Mouse (Mus musculus) brain, embryonic 14.5 days (tissue): ENCODE data around the gene Fggy. TPM values are rescaled to one million over a fixed set of nuclear protein-coding genes. Genes with fewer than 3 reads are reported as not detected.

ENCODE experiments used
- DNase-seq: peaks from one replicate; pipeline ENCODE4 v3.0.0-alpha.2; 2011; ENCODE audit warnings: low read depth
- CTCF ChIP-seq: fragments of 200-500 bp; IDR thresholded peaks from 2 replicates; pipeline ENCODE4 v1.5.1; 2012; ENCODE audit warnings: inconsistent platforms, mild to moderate bottlenecking, moderate library complexity, borderline replicate concordance; ENCODE audit not compliant: insufficient read depth, insufficient read length; ENCODE audit errors: extremely low read depth
- POLR2A ChIP-seq: fragments of 200-500 bp; IDR thresholded peaks from 2 replicates; pipeline ENCODE4 v1.6.1; 2012; ENCODE audit warnings: mild to moderate bottlenecking, inconsistent platforms, borderline replicate concordance; ENCODE audit not compliant: poor library complexity, insufficient read depth, insufficient read length, severe bottlenecking; ENCODE audit errors: extremely low read depth
- polyA plus RNA-seq: library from polyadenylated mRNA; depleted of rRNA; stranded (reverse); fragments of >200 nt; gene quantifications from 2 replicates; pipeline ENCODE4 v1.2.3, GENCODE M21; 2012

Gene Fggy
- polyA plus RNA-seq, 1 experiment = 5.0 TPM

- TF ChIP-seq POLR2A (no peak), CTCF (no peak)
- DNase-seq = no peak
These were observed 318.6 kb downstream of the Fggy start for GRCm38 (mm10) chr4:95875896-95876295.

DNA sequence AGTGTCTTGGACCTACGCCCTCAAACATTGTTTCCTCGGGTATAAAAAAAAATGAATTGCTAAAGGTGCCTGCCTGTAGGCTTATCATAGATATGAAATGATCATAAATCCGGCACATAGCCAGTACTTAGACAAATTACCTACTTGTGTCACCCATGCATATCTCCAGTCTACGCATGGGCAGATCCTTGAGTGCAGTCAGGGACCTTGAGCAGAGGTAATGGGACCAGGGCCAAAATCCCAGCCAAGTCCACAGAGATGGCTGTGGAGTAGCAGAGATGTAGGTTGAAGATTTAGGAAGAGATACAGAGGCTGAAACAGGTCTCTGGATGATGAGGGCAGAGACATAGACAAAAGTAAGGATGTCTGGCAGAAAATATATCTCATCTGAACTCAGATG is 320.1 kb downstream of the Fggy start:
- DNase-seq = no peak
- no peak for TF ChIP-seq POLR2A
- TF ChIP-seq CTCF = no peak

GRCm38 (mm10) chr4:95881751-95882350 is 324.5 kb downstream of the Fggy start:
- peak; percentile 60 for DNase-seq

DNA sequence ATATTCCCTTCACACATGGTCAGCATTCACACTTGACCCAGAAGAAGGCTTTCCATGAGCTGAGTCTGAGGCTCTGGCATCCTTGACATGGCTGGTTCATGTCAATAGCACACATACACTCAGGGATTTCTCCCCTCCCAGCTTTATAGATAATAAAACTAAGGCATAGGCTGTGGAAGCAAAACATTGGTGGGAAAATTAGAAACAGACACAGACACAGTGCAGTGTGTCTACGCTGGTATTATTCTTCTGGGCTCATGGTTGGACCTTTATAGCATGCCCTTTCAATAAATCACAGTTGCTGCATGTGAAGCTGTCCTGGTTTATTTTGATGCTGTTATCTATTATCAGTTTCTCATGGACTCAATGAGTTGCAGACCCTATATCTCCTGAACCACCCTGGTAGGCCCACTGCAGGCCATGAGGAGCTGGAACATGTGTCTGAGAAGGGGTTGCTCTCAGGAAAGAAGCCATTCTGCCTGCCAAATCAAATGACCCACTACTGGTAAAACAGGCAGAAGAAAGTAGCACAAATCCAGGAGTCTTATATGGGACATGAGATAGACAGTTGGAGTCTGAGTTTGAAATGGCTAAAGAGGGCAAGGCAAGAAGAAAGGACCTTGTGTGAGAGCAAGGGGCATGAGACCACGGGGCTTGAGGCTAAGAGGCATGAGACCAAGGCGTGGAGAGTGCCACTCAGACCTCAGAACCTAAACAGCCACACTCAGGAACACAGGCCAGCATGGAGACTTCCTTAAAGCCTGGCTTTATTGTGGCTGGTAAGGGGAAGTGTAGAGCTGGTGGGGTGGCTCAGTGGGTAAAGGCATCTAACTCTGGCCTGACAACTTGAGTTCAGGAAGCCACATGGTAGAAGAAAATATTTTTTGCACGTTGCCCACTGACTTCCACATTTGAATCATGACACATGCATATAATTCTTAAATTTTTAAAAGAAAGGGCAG is 327.2 kb downstream of the Fggy start:
- no peak for TF ChIP-seq POLR2A
- no peak for TF ChIP-seq CTCF
- no peak for DNase-seq

More at GRCm38 (mm10) chr4:95881751-95882350, 324.5 kb downstream of the Fggy start:
- TF ChIP-seq POLR2A = no peak
- TF ChIP-seq CTCF = no peak

DNA sequence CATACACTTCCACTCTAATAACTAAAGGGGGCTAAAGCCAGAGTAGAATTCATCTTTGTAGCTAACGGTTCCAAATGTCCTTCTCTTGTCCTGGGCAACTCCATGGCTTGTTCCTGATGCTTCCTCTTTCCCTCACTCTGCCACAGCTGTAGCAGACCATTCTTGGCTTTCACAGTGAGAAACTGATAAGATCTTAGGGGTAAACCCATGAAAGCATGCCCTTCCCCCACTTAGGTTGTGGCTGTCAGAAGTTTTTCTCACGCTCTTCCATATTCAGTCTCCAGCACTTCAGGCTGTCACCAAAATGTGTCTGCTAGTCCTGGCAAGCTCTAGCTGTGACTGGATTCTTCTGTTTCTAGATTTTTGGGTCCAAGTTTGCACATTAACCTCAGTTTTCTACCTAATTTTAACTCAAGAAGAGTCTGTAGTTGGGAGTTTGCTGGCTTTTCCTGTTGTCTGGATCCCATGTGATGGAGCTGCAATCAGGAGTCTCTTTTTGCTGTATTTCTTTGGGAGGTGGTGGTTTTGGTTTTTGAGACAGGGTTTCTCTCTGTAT is 338.0 kb downstream of the Fggy start:
- no peak for TF ChIP-seq CTCF
- DNase-seq = no peak

DNA sequence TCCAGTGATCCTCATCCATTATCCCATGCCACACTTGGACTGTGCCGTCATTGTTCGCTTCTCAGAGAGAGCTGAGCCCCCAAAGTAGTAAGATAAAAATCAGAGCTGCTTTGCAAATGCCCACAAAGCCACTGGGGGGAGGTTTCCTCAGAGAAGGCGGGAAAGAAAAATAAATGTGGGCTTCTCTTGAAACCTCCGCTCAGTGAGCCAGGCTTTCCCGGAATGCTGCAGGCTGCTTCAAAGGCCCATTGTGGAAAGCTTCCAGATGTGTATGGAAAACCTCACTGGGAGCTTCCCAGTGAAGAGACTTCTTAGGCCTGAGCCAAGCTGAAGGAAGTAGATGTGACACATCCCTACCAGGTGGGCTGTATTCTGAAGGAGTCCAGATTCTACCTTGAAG is 339.3 kb downstream of the Fggy start:
- no peak for DNase-seq
- TF ChIP-seq CTCF (no peak), POLR2A (no peak)

DNA sequence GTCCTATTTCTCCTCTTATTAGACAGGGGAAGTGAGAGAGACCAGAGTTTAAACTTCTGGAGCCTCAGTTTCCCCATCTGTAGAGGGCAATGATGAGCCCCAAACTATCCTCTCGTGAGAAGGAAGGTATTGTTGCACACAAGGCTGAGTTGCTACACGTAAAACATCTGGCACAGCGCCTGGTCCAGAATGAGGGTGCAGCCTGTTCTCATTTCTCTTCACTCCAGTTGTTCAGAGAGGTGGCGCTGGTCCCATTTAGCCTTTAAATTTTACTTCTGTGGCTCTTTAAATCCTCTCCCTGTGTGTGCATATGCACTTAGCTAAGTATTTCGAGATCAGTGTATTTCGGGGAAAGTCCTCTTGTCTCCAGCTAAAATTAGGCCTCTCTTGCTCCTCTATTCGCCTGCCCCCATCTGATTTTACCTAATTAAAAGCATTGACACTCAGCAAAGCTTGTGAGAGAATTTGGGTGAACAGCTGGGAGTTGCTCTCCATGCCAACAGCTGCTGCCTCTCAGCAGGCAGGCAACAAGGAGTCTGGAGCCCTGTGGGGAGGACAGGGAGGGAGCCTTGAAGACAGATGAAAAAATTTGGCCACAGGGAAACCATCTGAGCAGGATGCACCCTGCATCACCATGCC is 340.0 kb downstream of the Fggy start:
- TF ChIP-seq POLR2A (no peak), CTCF (no peak)
- peak; percentile 57 for DNase-seq

- TF ChIP-seq POLR2A = no peak
- DNase-seq = no peak
These were observed 341.4 kb downstream of the Fggy start for GRCm38 (mm10) chr4:95898714-95899113.

DNA sequence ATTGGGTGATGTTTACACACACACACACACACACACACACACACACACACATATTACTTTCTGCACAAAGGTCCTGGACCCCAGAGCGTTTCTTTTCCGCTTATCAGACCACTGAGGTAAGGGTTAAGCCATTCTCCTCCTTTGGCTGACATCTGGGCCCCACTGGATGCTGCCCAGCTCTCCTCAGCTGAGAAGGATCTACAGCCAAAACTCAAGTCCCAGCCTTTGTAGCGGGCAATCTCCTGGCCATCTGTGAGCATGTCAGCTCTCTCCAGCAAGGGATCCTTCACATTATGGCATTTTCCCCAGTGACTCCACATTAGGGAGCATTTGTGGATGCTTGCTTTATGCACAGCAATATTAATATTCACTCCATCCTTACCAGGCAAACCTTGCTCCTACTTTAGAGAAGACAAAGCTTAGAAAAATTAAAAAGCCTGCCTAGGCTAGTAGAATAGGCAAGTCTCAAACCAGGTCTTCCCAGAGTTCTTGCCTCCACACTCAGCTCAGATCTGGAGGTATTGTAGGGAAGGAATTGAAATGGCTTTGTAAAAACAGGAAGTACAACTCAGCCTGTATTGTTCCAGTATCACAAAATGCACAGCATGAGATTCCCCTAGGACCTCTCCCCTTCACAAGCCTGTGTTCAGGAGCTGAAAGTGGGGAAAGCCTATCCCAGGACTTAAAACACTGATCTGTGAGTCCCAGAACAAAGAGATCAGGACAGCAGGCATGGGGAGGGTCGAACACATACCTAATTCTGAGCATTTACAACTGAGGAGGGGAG is 342.8 kb downstream of the Fggy start:
- TF ChIP-seq CTCF (no peak), POLR2A (no peak)
- peak; percentile 37 for DNase-seq

DNA sequence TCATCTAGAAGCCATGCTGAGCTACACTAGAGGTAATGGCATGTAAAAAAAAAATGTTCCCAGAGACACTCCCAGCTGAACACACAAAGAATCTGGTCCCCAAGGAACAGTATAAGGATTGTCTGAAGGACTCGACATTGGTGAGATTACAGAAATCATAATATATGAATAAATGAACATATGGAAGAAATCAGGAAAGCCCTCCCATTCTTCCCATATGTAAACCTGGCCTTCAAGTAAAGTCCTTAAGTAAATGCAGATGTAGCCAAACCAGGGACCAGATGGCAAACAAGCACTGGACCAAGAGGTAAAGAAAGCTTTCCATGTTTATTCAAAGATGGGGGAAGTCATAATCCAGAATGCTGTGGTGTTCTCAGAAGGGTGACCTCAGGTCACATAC is 343.5 kb downstream of the Fggy start:
- TF ChIP-seq CTCF = no peak
- no peak for TF ChIP-seq POLR2A
- no peak for DNase-seq

DNA sequence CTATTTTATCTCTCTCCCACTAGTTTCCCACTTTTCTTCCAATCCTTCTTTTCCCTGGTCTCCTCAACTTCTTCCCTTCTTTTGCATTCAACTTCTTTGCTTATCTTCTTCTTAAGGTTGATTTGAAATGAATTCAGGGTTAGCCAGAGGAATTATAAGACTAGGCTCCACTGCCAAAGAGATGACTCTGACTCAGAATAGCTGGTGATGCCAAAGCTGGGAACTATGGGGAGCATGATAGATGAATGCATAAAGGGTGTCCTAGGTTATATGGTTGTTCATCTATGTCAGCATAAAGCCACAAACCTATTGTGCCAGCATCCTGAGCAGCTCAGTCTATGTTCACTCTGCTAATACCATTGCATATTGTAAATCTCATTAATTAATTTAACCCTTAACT is 348.8 kb downstream of the Fggy start:
- TF ChIP-seq CTCF (no peak), POLR2A (no peak)
- no peak for DNase-seq
